8 mouse cellular contexts compared by ENCODE assay signal in the genomic region with DNA sequence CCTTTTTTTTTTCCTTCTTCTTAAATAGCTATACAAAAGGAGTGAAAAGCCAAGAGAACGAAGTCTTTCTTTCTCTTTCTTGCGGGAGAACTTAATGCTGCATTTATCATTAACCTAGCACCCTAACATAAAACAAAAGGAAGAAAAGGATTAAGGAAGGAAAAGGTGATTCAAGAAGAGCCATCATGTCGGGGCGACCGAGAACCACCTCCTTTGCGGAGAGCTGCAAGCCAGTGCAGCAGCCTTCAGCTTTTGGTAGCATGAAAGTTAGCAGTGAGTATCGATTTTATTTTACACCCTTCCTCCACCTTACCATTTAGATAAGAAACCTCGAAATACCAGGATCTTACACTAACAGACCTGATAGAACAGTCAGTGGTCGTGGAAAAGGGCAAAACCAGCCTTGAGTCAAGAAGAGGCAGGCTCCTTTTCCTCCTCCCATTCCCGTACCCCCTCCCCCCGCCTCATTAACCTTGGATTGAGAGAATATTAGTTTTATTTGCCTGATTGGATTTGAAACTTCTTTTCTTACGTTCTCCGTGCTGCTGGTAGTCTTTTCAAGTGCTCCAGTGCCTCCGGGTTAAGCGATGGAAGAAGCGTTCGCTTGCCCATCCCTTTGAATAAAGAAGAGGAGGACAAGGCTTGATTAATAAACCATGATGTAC. TPM values are rescaled to one million over a fixed set of nuclear protein-coding genes. Genes with fewer than 3 reads are reported as not detected.
A peak's percentile ranks its signal among the peaks of the same experiment; 100 is the strongest.
DNase-seq lines count a peak whose midpoint lies in the region; ATAC-seq and TF ChIP-seq lines count a peak whose summit lies in the region.

No protein-coding gene starts in this region.

- peak overlapping the region; percentile 97 for H3K9ac ChIP-seq in limb, embryonic 12.5 days (replicated peaks)
- H3K9ac ChIP-seq in neural tube, embryonic 12.5 days: peak overlapping the region; percentile 100

- H3K4me2 ChIP-seq in limb, embryonic 12.5 days: peak overlapping the region; percentile 83
- peak overlapping the region; percentile 78 for H3K4me2 ChIP-seq in neural tube, embryonic 12.5 days (replicated peaks)

- H3K4me1 ChIP-seq in heart, embryonic 10.5 days: peaks cover 22% of the 10 kb centered on the region
- H3K4me1 ChIP-seq in G1E (ENCODE audit: insufficient read depth, low read depth, low read length): peaks cover 43% of the 10 kb centered on the region
- peaks cover 42% of the 10 kb centered on the region for H3K4me1 ChIP-seq in forebrain, embryonic 10.5 days
- peaks cover 29% of the 10 kb centered on the region for H3K4me1 ChIP-seq in limb, embryonic 12.5 days (replicated peaks)
- H3K4me1 ChIP-seq in neural tube, embryonic 12.5 days: peaks cover 35% of the 10 kb centered on the region

- WGBS in heart, embryonic 10.5 days: under 1% methylated on average over 17 of the region's 17 CpGs
- WGBS in forebrain, embryonic 10.5 days: under 1% methylated on average over 17 of the region's 17 CpGs
- WGBS in limb, embryonic 12.5 days: under 1% methylated on average over 17 of the region's 17 CpGs
- under 1% methylated on average over 17 of the region's 17 CpGs for WGBS in neural tube, embryonic 12.5 days

- no peak for TF ChIP-seq CTCF in G1E (IDR thresholded peaks at IDR 0.05; ENCODE audit: low read depth, low read length)

- H3K27ac ChIP-seq in heart, embryonic 10.5 days: peak overlapping the region; percentile 99
- peak overlapping the region; percentile 99 for H3K27ac ChIP-seq in forebrain, embryonic 10.5 days
- H3K27ac ChIP-seq in limb, embryonic 12.5 days: no peak overlapping the region
- no peak overlapping the region; the same call in 1 of the 2 replicates for H3K27ac ChIP-seq in neural tube, embryonic 12.5 days

- no peaks in the 10 kb centered on the region for H3K36me3 ChIP-seq in heart, embryonic 10.5 days
- H3K36me3 ChIP-seq in G1E (replicated peaks): peaks cover 23% of the 10 kb centered on the region
- H3K36me3 ChIP-seq in forebrain, embryonic 10.5 days (replicated peaks): peaks cover 16% of the 10 kb centered on the region
- H3K36me3 ChIP-seq in limb, embryonic 12.5 days: no peaks in the 10 kb centered on the region
- no peaks in the 10 kb centered on the region for H3K36me3 ChIP-seq in neural tube, embryonic 12.5 days

- no peaks in the 10 kb centered on the region for H3K27me3 ChIP-seq in heart, embryonic 10.5 days (ENCODE audit: insufficient read depth, poor library complexity, severe bottlenecking)
- H3K27me3 ChIP-seq in G1E (ENCODE audit: insufficient read depth, low read length): no peaks in the 10 kb centered on the region
- no peaks in the 10 kb centered on the region for H3K27me3 ChIP-seq in forebrain, embryonic 10.5 days (ENCODE audit: poor library complexity, severe bottlenecking)
- no peaks in the 10 kb centered on the region for H3K27me3 ChIP-seq in limb, embryonic 12.5 days
- H3K27me3 ChIP-seq in neural tube, embryonic 12.5 days (replicated peaks): no peaks in the 10 kb centered on the region

- no peak for DNase-seq in heart, embryonic 10.5 days (ENCODE audit: low spot score)
- DNase-seq in heart, adult 8-10 months (ENCODE audit: low spot score): no peak
- DNase-seq in G1E (ENCODE audit: low spot score): no peak
- peak; percentile 21 for DNase-seq in forebrain, embryonic 10.5 days (ENCODE audit: extremely low spot score, low spot score)
- DNase-seq in left cerebral cortex, postnatal 14 days (ENCODE audit: low spot score in 2 of 2): no peak
- no peak for DNase-seq in gastrocnemius, postnatal 4 days (ENCODE audit: low spot score in 2 of 2)

- intact Hi-C loops in left cerebral cortex, postnatal 14 days (cut with DNase I): loop anchor here (5.0 kb wide), 1 partner anchor 223 kb away; the partner anchor contains the start of gene Lrrc58

- H3K9me3 ChIP-seq in heart, embryonic 10.5 days: no peaks in the 10 kb centered on the region
- no peaks in the 10 kb centered on the region for H3K9me3 ChIP-seq in G1E (replicated peaks)
- no peaks in the 10 kb centered on the region for H3K9me3 ChIP-seq in forebrain, embryonic 10.5 days
- no peaks in the 10 kb centered on the region for H3K9me3 ChIP-seq in limb, embryonic 12.5 days
- no peaks in the 10 kb centered on the region for H3K9me3 ChIP-seq in neural tube, embryonic 12.5 days

- H3K4me3 ChIP-seq in heart, embryonic 10.5 days: peak overlapping the region; percentile 93
- H3K4me3 ChIP-seq in G1E (ENCODE audit: low read depth, low read length): peak overlapping the region; percentile 83
- H3K4me3 ChIP-seq in forebrain, embryonic 10.5 days: peak overlapping the region; percentile 98
- peak overlapping the region; percentile 89 for H3K4me3 ChIP-seq in limb, embryonic 12.5 days (replicated peaks)
- peak overlapping the region; percentile 94 for H3K4me3 ChIP-seq in neural tube, embryonic 12.5 days

- ATAC-seq in G1E (ENCODE audit: extremely low read depth, insufficient number of reproducible peaks, low FRiP score, poor library complexity, severe bottlenecking): no peak
- no peak for ATAC-seq in limb, embryonic 12.5 days (ENCODE audit: insufficient number of reproducible peaks, insufficient read depth, low FRiP score, low TSS enrichment, low read depth)
- ATAC-seq in neural tube, embryonic 12.5 days (ENCODE audit: low FRiP score, low read depth): no peak

RNA-seq across cellular contexts. Expression of gene Gsk3b, which starts 1.7 kb away (rescaled TPM):
- 39.3 and 47.8 TPM in 2 replicates for polyA plus RNA-seq in heart, embryonic 10.5 days (2016; fragmentation: Nextera tagmentation; extraction: Ambion mirVana)
- total RNA-seq in heart, adult 8-10 months (2022): 10 to 100 TPM; 48.8 to 54.3 (median 53.0) TPM
- total RNA-seq in G1E (2014; fragmentation: Nextera tagmentation) (93.8 and 112 TPM in 2 replicates), G1E (2017) (33.3 and 49.2 TPM in 2 replicates)
- polyA plus RNA-seq in G1E (2012): 9.3 and 10.1 TPM in 2 replicates
- polyA plus RNA-seq in forebrain, embryonic 10.5 days (2016; fragmentation: Nextera tagmentation; extraction: Ambion mirVana): 64.3 and 65.8 TPM in 2 replicates
- 65.6 and 68.6 TPM in 2 replicates for polyA plus RNA-seq in limb, embryonic 12.5 days (2016; fragmentation: Nextera tagmentation; extraction: Ambion mirVana)
- polyA plus RNA-seq in neural tube, embryonic 12.5 days (2016; fragmentation: Nextera tagmentation; extraction: Ambion mirVana): 140 and 151 TPM in 2 replicates
- 100 to 1,000 TPM; 205 to 206 TPM for total RNA-seq in left cerebral cortex, postnatal 14 days (2021)
- 10 to 100 TPM; 65.9 to 72.9 TPM for total RNA-seq in gastrocnemius, postnatal 4 days (2021)

Comparison
In these comparisons a context has a peak if more than half of its experiments do, and no peak if none do; other contexts are left out.
1. H3K27ac ChIP-seq: peak in heart, embryonic 10.5 days (single experiment) and forebrain, embryonic 10.5 days (single experiment); none in limb, embryonic 12.5 days (single experiment) and neural tube, embryonic 12.5 days (single experiment).
2. Peak in every context shown above with its lines, with median percentiles within 50 percentile points of each other: H3K4me3 ChIP-seq.